Mouse (Mus musculus) heart, embryonic 13.5 days (tissue): ENCODE data around the gene 9130019O22Rik. TPM values are rescaled to one million over a fixed set of nuclear protein-coding genes. Genes with fewer than 3 reads are reported as not detected.
"Not testable (repeated sequence)": the region's sequence is repeated elsewhere in the genome, so short reads cannot be mapped to it uniquely, and the experiment has no call there.

Source experiments
- ATAC-seq: fragments of 200-750 bp; cut with Nextera tagmentation; 2 replicates; pipeline ENCODE4 v1.8.0; 2017; ENCODE audit warnings: moderate TSS enrichment; ENCODE audit not compliant: insufficient number of reproducible peaks, low FRiP score, low TSS enrichment; ENCODE audit errors: extremely low read depth
- H3K27ac ChIP-seq: fragments of 300-500 bp; sonication (generic); replicated peaks from 2 replicates; pipeline ENCODE4 v1.5.1; 2015; ENCODE audit warnings: moderate library complexity, mild to moderate bottlenecking, inconsistent platforms
- H3K27me3 ChIP-seq: fragments of 300-500 bp; sonication (generic); replicated peaks from 2 replicates; pipeline ENCODE4 v1.6.1; 2015; ENCODE audit warnings: mild to moderate bottlenecking, inconsistent platforms
- H3K36me3 ChIP-seq: fragments of 300-500 bp; sonication (generic); 2 replicates; pipeline ENCODE4 v1.6.1; 2015; ENCODE audit warnings: mild to moderate bottlenecking, inconsistent platforms
- H3K4me1 ChIP-seq: fragments of 300-500 bp; sonication (generic); 2 replicates; pipeline ENCODE4 v1.6.1; 2015; ENCODE audit warnings: inconsistent platforms
- H3K4me2 ChIP-seq: fragments of 300-500 bp; sonication (generic); 2 replicates; pipeline ENCODE4 v1.6.1; 2015; ENCODE audit warnings: inconsistent platforms, mild to moderate bottlenecking, moderate library complexity
- H3K4me3 ChIP-seq: fragments of 300-500 bp; sonication (generic); 2 replicates; pipeline ENCODE4 v1.5.1; 2015; ENCODE audit warnings: moderate library complexity, mild to moderate bottlenecking, inconsistent platforms
- H3K9ac ChIP-seq: fragments of 300-500 bp; sonication (generic); 2 replicates; pipeline ENCODE4 v1.6.1; 2015; ENCODE audit warnings: inconsistent platforms, mild to moderate bottlenecking, moderate library complexity
- H3K9me3 ChIP-seq: fragments of 300-500 bp; sonication (generic); 2 replicates; pipeline ENCODE4 v1.6.1; 2016; ENCODE audit warnings: inconsistent platforms
- WGBS: fragments of 180-500 bp; shearing (Covaris S2); methylation state at CpG from one replicate; pipeline ENCODE4 v1.1.7; 2015; ENCODE audit warnings: mixed read lengths; 5-methylcytosine and 5-hydroxymethylcytosine counted together
- polyA plus RNA-seq: library from polyadenylated mRNA; unstranded; fragments of >200 nt; fragmentation: Nextera tagmentation; extraction: Ambion mirVana; gene quantifications from 2 replicates; pipeline ENCODE4 v1.2.1, GENCODE M21; 2015

9130019O22Rik gene
- 3.6 TPM in 2 replicates for polyA plus RNA-seq

- Histone ChIP-seq H3K27me3 (no peaks in the 10 kb centered on the region), H3K4me2 (peak within 1 kb of the TSS; percentile 78), H3K9ac (peak within 1 kb of the TSS; percentile 83), H3K27ac (0 out of 2 replicates have a peak within 1 kb of the TSS, but pooled peaks have one; percentile 29), H3K4me1 (peaks cover 9% of the 10 kb centered on the region; the same call in 1 of the 2 replicates), H3K4me3 (peak within 1 kb of the TSS; percentile 61), H3K9me3 (peaks cover 7% of the 10 kb centered on the region; the same call in 1 of the 2 replicates), H3K36me3 (peaks cover 47% of the 10 kb centered on the region)
- 8% methylated on average over 38 of the region's 38 CpGs for WGBS
- ATAC-seq, result peak; percentile 68
These were observed at the start of gene 9130019O22Rik for GRCm38 (mm10) chr7:127386641-127387392. TSS of gene 9130019O22Rik (minus strand) at chr7:127387166.

DNA sequence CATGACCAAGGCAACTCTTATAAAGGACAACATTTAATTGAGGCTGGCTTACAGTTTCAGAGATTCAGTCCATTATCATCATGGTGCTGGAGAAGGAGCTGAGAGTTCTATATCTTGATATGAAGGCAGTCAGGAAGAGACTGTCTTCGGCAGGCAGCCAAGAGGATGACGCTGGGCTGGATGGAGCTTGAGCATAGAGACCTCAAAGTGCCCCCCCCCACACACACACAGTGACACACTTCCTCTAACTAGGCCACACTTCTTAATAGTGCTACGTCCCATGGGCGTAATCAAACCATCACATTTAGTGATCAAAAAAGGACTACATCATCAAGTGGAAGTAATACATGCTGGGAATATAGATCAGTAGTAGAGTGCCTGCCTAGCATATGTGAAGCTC, 48.2 kb upstream of the 9130019O22Rik start:
- no peak overlapping the region for H3K4me3 ChIP-seq
- H3K36me3 ChIP-seq, result no peaks in the 10 kb centered on the region
- H3K4me1 ChIP-seq, result no peaks in the 10 kb centered on the region
- WGBS, result 86% methylated on average over 4 of the region's 4 CpGs
- H3K9me3 ChIP-seq, result peaks cover 9% of the 10 kb centered on the region; the same call in 1 of the 2 replicates
- no peak overlapping the region for H3K9ac ChIP-seq
- H3K27ac ChIP-seq, result no peak overlapping the region
- peaks cover 13% of the 10 kb centered on the region; the same call in 1 of the 2 replicates for H3K27me3 ChIP-seq
- no peak overlapping the region for H3K4me2 ChIP-seq
- ATAC-seq, result no peak

DNA sequence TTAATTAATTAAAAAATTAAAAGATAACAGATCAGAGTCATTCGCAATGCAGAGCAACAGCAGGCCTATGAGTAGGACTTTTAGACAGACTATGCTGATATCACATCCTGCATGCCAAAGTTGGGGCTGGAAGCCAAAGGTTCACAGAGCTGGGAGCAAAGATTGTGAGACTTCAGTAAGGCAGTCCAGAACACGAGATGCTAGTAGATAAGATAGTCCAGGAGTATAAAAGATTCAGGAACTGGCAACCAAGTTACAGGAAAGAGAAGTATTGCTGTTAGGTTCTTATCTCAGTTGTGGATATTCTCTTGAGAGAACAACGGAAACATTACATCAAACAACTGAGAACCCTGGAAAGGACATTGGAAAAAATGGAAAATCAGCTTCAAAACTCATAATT, 39.4 kb upstream of the 9130019O22Rik start:
- Histone ChIP-seq H3K4me2 (no peak overlapping the region), H3K27ac (0 out of 2 replicates have a peak overlapping the region, but pooled peaks have one; percentile 32), H3K4me1 (peaks cover 7% of the 10 kb centered on the region), H3K27me3 (peaks cover 26% of the 10 kb centered on the region), H3K36me3 (no peaks in the 10 kb centered on the region), H3K9ac (no peak overlapping the region), H3K4me3 (no peak overlapping the region), H3K9me3 (no peaks in the 10 kb centered on the region)
- no peak for ATAC-seq
- WGBS, result 37% methylated on average over 3 of the region's 3 CpGs

DNA sequence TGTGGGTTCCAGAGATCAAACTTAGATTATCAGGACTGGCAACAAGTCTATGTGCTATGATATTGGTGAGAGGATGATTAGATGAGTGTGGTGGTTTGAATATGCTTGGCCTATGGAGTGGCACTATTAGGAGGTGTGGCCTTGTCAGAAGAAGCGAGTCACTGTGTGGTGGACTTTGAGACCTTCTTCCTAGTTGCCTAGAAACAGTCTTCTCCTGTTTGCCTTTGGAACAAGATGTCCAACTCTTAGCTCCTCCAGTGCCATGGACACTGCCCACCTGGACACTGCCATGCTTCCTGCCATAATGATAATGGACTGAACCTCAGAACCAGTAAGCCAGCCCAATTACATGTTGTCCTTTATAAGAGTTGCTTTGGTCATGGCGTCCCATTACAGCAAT, 38.9 kb upstream of the 9130019O22Rik start:
- Histone ChIP-seq H3K36me3 (no peaks in the 10 kb centered on the region), H3K4me3 (no peak overlapping the region), H3K4me2 (no peak overlapping the region), H3K27ac (no peak overlapping the region), H3K9me3 (no peaks in the 10 kb centered on the region), H3K27me3 (peaks cover 26% of the 10 kb centered on the region), H3K4me1 (peaks cover 12% of the 10 kb centered on the region), H3K9ac (no peak overlapping the region)
- ATAC-seq, result no peak
- 72% methylated on average over 2 of the region's 2 CpGs for WGBS

DNA sequence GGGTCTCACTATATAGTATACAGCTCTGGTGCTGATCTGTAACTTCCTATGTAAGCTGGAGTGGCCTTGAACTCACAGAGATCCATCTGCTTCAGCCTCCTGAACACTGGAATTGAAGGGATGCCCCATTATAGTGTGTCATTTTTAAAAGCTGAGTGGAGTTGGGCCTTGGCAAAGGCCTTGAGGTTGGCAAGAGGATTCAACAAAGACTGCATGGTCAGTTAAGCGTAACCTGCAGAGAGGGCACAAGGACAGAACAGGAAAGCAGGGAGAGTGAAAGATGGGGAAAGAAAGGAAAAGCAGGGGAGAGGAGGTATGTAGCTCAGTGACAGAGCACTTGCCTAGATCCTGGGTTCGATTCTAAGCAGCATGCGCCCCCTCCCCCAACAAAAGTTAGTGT, 38.3 kb upstream of the 9130019O22Rik start:
- Histone ChIP-seq H3K9ac (no peak overlapping the region), H3K4me3 (no peak overlapping the region), H3K36me3 (no peaks in the 10 kb centered on the region), H3K27ac (no peak overlapping the region), H3K4me1 (peaks cover 17% of the 10 kb centered on the region), H3K27me3 (peaks cover 21% of the 10 kb centered on the region), H3K9me3 (no peaks in the 10 kb centered on the region), H3K4me2 (no peak overlapping the region)
- no peak for ATAC-seq
- WGBS, result 77% methylated on average over 3 of the region's 3 CpGs

GRCm38 (mm10) chr7:127422247-127422646, 35.3 kb upstream of the 9130019O22Rik start:
- peaks cover 19% of the 10 kb centered on the region for H3K36me3 ChIP-seq
- peak overlapping the region; percentile 63 for H3K4me3 ChIP-seq
- H3K9me3 ChIP-seq, result no peaks in the 10 kb centered on the region
- peaks cover 21% of the 10 kb centered on the region for H3K27me3 ChIP-seq
- no peak overlapping the region for H3K27ac ChIP-seq
- H3K4me2 ChIP-seq, result peak overlapping the region; percentile 97
- peaks cover 17% of the 10 kb centered on the region for H3K4me1 ChIP-seq
- 1% methylated on average over 15 of the region's 15 CpGs for whole genome bisulfite sequencing
- H3K9ac ChIP-seq, result peak overlapping the region; percentile 82
- ATAC-seq, result no peak

GRCm38 (mm10) chr7:127421388-127422191, 34.6 kb upstream of the 9130019O22Rik start, which contains the start of gene Zfp688:
TSS of gene Zfp688 (minus strand) at chr7:127422068.
- Histone ChIP-seq H3K4me3 (peak within 1 kb of the TSS; percentile 63), H3K36me3 (peaks cover 19% of the 10 kb centered on the region), H3K27ac (0 out of 2 replicates have a peak within 1 kb of the TSS, but pooled peaks have one; percentile 33), H3K27me3 (peaks cover 21% of the 10 kb centered on the region), H3K9ac (peak within 1 kb of the TSS; percentile 82), H3K4me2 (peak within 1 kb of the TSS; percentile 97), H3K4me1 (peaks cover 17% of the 10 kb centered on the region), H3K9me3 (no peaks in the 10 kb centered on the region)
- under 1% methylated on average over 48 of the region's 48 CpGs for WGBS
- ATAC-seq, result peak; percentile 82

DNA sequence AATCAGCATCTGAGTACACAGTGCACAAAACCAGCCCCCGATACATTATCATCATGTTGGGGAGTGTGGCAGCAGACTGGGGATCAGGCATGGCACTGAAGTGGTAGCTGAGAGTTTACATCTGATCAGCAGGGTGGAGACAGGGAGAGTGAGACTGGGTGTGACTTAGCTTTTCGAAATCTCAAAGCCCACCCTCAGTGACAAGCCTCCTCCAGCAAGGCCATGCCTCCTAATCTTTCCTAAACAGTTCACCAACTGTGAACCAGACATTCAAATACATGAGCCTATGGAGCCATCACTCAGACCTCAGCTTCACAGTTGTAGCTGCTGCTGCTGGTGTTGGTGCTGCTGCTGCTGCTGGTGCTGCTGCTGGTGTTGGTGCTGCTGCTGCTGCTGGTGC, 24.5 kb upstream of the 9130019O22Rik start:
- H3K4me1 ChIP-seq, result no peaks in the 10 kb centered on the region
- H3K4me2 ChIP-seq, result no peak overlapping the region
- H3K9me3 ChIP-seq, result no peaks in the 10 kb centered on the region
- no peak overlapping the region for H3K4me3 ChIP-seq
- no peaks in the 10 kb centered on the region for H3K36me3 ChIP-seq
- H3K9ac ChIP-seq, result no peak overlapping the region
- no peak for ATAC-seq
- 58% methylated on average over 2 of the region's 2 CpGs for WGBS
- H3K27ac ChIP-seq, result no peak overlapping the region
- no peaks in the 10 kb centered on the region for H3K27me3 ChIP-seq

DNA sequence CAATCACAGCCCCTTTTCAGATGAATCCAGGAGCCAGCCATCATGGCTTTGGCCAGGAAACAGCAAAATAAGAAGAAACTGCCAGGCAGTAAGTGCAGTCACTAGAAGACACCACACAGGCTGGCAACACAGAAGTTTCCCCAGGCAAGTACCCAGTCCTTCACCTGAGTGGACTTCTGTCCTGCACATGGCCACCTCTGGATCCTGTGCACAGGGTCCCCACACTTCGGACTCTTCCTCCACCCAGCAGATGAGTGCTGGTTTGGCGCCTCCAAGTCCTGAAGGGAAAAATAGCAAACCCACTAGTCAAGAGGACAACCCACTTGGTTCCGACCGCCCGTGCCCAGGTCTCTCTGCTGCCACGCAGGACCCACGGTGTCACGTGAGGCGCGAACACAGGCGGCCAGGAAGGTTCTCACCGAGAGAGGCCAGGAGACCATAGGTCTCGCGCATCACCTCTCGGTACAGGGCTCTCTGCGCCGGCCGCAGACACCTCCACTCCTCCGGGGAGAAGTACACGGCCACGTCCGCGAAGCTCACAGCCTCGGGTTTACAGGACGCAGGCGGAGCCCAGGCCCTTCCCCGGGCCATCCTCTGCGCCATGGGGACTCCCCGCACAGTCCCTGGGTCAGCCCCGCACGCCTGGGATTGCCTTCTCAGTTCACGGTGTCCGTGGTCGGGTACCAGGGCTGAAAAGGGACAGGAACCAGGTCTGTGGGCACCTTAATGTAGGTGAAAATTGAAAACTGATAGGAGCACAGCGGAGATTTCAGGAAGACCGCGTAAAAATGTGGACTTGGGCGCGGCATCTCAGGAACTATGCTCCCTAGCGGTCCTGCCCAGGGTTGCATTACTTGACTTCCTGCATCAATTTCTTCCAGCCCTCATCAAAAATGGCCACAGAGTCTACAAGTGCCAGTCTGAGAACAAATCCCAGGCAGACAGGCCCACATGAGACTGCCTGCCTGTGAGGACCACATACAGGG, 19.3 kb upstream of the 9130019O22Rik start, which contains the start of gene Zfp764:
TSS of gene Zfp764 (minus strand) at position 821 of the 986 bp plus-strand sequence.
- H3K27me3 ChIP-seq, H3K36me3 ChIP-seq, H3K4me1 ChIP-seq, H3K9me3 ChIP-seq: not testable (repeated sequence)
- ATAC-seq, result peak; percentile 73
- peak within 1 kb of the TSS; percentile 89 for H3K9ac ChIP-seq
- WGBS, result 6% methylated on average over 40 of the region's 40 CpGs
- H3K4me2 ChIP-seq, result peak within 1 kb of the TSS; percentile 94
- H3K4me3 ChIP-seq, result peak within 1 kb of the TSS; percentile 70
- peak within 1 kb of the TSS; percentile 65 for H3K27ac ChIP-seq

DNA sequence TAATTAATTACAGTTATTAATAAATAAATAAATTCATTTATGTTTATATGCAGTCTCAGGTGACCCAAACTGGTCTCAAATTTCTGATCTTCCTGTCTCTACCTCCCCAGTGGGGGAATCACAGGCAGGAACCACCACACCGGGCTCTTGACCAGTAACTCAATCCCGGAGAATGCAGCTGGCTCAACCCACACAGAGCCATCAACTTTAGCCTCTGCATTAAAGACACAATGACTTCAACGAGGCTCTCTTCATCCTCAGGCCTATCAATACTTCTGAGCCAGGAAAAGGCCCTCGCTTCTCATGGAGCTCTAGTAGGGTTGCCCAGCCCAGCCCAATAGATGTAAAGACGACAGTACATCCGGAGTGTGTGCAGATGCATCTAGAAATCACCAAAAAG, 17.1 kb upstream of the 9130019O22Rik start:
- not testable (repeated sequence) for H3K4me2 ChIP-seq, H3K9me3 ChIP-seq, ATAC-seq, H3K27ac ChIP-seq, H3K36me3 ChIP-seq, H3K9ac ChIP-seq, H3K4me3 ChIP-seq, H3K27me3 ChIP-seq, H3K4me1 ChIP-seq
- WGBS, result 90% methylated on average over 6 of the region's 6 CpGs
